Mouse (Mus musculus): ENCODE measurements around the gene Mylk. TPM values are rescaled to one million over a fixed set of nuclear protein-coding genes. Genes with fewer than 3 reads are reported as not detected.

The Mylk gene
- total and polyA plus RNA-seq, 2 experiments from 2014 or later, result 3.7 to 20.1 TPM

- no peak overlapping the region for H3K9ac ChIP-seq (replicated peaks; ENCODE audit: low read length)
- no peak overlapping the region for H3K27ac ChIP-seq
- peak; percentile 94 for DNase-seq (ENCODE audit: low spot score)
- peak; percentile 96 for ATAC-seq
- H3K4me3 ChIP-seq (ENCODE audit: low read length), result no peak overlapping the region
- no peaks in the 10 kb centered on the region for H3K36me3 ChIP-seq (ENCODE audit: insufficient read depth, low read length)
- no peaks in the 10 kb centered on the region for H3K4me1 ChIP-seq (ENCODE audit: insufficient read depth, low read length)
- WGBS, result 37% methylated on average over 10 of the region's 10 CpGs
- TF ChIP-seq CTCF (IDR thresholded peaks at IDR 0.05; ENCODE audit: low read depth), result peak; percentile 97
- H3K9me3 ChIP-seq (ENCODE audit: low read length), result no peaks in the 10 kb centered on the region
- no peaks in the 10 kb centered on the region for H3K27me3 ChIP-seq (ENCODE audit: insufficient read depth, low read length)
- H3K4me2 ChIP-seq (ENCODE audit: low read depth, low read length), result no peak overlapping the region
Measured at GRCm38 (mm10) chr16:34967120-34967800, 222.2 kb downstream of the Mylk start.

GRCm38 (mm10) chr16:34968181-34968580 lies 223.2 kb downstream of the Mylk start:
- Histone ChIP-seq H3K4me3 (ENCODE audit: low read length) (no peak overlapping the region), H3K27me3 (ENCODE audit: insufficient read depth, low read length) (no peaks in the 10 kb centered on the region), H3K4me2 (ENCODE audit: low read depth, low read length) (no peak overlapping the region), H3K27ac (no peak overlapping the region), H3K9ac (replicated peaks; ENCODE audit: low read length) (no peak overlapping the region), H3K9me3 (ENCODE audit: low read length) (no peaks in the 10 kb centered on the region), H3K4me1 (ENCODE audit: insufficient read depth, low read length) (no peaks in the 10 kb centered on the region), H3K36me3 (ENCODE audit: insufficient read depth, low read length) (no peaks in the 10 kb centered on the region)
- ATAC-seq, result no peak
- WGBS, result 53% methylated on average over 5 of the region's 5 CpGs
- DNase-seq (ENCODE audit: low spot score), result peak; percentile 2
- TF ChIP-seq CTCF (IDR thresholded peaks at IDR 0.05; ENCODE audit: low read depth), result no peak; the same call in 1 of the 2 replicates

DNA sequence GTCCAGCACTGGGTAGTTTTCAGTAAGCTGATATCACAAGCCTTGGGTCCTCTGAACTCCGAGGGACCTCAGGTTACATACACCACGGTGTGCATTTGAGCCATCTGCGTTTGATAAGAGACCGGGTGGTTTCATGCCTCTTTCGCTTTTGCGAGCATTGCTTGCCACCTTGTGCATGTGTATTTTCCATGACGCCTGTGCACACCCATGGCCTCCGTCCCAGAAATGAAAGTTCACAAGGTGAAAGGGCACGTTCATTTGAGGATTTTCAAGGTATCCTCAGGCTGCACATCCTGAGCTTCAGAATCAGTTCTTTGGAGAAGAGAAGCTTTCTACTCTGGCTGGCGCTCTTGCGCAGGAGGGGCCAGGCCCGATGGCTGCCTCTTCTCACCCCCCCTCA lies 227.5 kb downstream of the Mylk start:
- 91% methylated on average over 12 of the region's 12 CpGs for WGBS
- H3K27ac ChIP-seq, result no peak overlapping the region
- no peak for ATAC-seq
- H3K4me3 ChIP-seq (ENCODE audit: low read length), result no peak overlapping the region
- H3K9me3 ChIP-seq (ENCODE audit: low read length), result no peaks in the 10 kb centered on the region
- no peak for TF ChIP-seq CTCF (IDR thresholded peaks at IDR 0.05; ENCODE audit: low read depth)
- no peak overlapping the region for H3K9ac ChIP-seq (replicated peaks; ENCODE audit: low read length)
- H3K4me1 ChIP-seq (ENCODE audit: insufficient read depth, low read length), result no peaks in the 10 kb centered on the region
- no peak overlapping the region for H3K4me2 ChIP-seq (ENCODE audit: low read depth, low read length)
- no peaks in the 10 kb centered on the region for H3K36me3 ChIP-seq (ENCODE audit: insufficient read depth, low read length)
- no peak for DNase-seq (ENCODE audit: low spot score)
- no peaks in the 10 kb centered on the region for H3K27me3 ChIP-seq (ENCODE audit: insufficient read depth, low read length)

GRCm38 (mm10) chr16:34975544-34975943 lies 230.5 kb downstream of the Mylk start:
- H3K27ac ChIP-seq, result no peak overlapping the region
- no peaks in the 10 kb centered on the region for H3K27me3 ChIP-seq (ENCODE audit: insufficient read depth, low read length)
- peak; percentile 40; the same call in 1 of the 2 replicates for TF ChIP-seq CTCF (IDR thresholded peaks at IDR 0.05; ENCODE audit: low read depth)
- DNase-seq (ENCODE audit: low spot score) (no peak), ATAC-seq (no peak)
- no peak overlapping the region for H3K4me3 ChIP-seq (ENCODE audit: low read length)
- no peaks in the 10 kb centered on the region for H3K9me3 ChIP-seq (ENCODE audit: low read length)
- no peak overlapping the region for H3K4me2 ChIP-seq (ENCODE audit: low read depth, low read length)
- no peaks in the 10 kb centered on the region for H3K4me1 ChIP-seq (ENCODE audit: insufficient read depth, low read length)
- no peaks in the 10 kb centered on the region for H3K36me3 ChIP-seq (ENCODE audit: insufficient read depth, low read length)
- H3K9ac ChIP-seq (replicated peaks; ENCODE audit: low read length), result no peak overlapping the region
- WGBS, result 64% methylated on average over 2 of the region's 2 CpGs

- Histone ChIP-seq H3K27me3 (ENCODE audit: insufficient read depth, low read length) (no peaks in the 10 kb centered on the region), H3K9ac (replicated peaks; ENCODE audit: low read length) (no peak overlapping the region), H3K27ac (no peak overlapping the region), H3K4me1 (ENCODE audit: insufficient read depth, low read length) (no peaks in the 10 kb centered on the region), H3K4me2 (ENCODE audit: low read depth, low read length) (no peak overlapping the region), H3K9me3 (ENCODE audit: low read length) (no peaks in the 10 kb centered on the region), H3K36me3 (ENCODE audit: insufficient read depth, low read length) (no peaks in the 10 kb centered on the region), H3K4me3 (ENCODE audit: low read length) (no peak overlapping the region)
- no peak for ATAC-seq
- TF ChIP-seq CTCF (IDR thresholded peaks at IDR 0.05; ENCODE audit: low read depth), result peak; percentile 61
- no peak for DNase-seq (ENCODE audit: low spot score)
- 79% methylated on average over 13 of the region's 13 CpGs for WGBS
Measured at GRCm38 (mm10) chr16:34976630-34977029, 231.6 kb downstream of the Mylk start.

GRCm38 (mm10) chr16:34978018-34978417 lies 233.0 kb downstream of the Mylk start:
- DNase-seq (ENCODE audit: low spot score) (no peak), ATAC-seq (no peak)
- Histone ChIP-seq H3K9me3 (ENCODE audit: low read length) (no peaks in the 10 kb centered on the region), H3K4me3 (ENCODE audit: low read length) (no peak overlapping the region), H3K9ac (replicated peaks; ENCODE audit: low read length) (no peak overlapping the region), H3K4me1 (ENCODE audit: insufficient read depth, low read length) (no peaks in the 10 kb centered on the region), H3K4me2 (ENCODE audit: low read depth, low read length) (no peak overlapping the region), H3K36me3 (ENCODE audit: insufficient read depth, low read length) (no peaks in the 10 kb centered on the region), H3K27ac (no peak overlapping the region), H3K27me3 (ENCODE audit: insufficient read depth, low read length) (no peaks in the 10 kb centered on the region)
- TF ChIP-seq CTCF (IDR thresholded peaks at IDR 0.05; ENCODE audit: low read depth), result no peak
- 91% methylated on average over 7 of the region's 7 CpGs for WGBS

GRCm38 (mm10) chr16:34981009-34981408 lies 236.0 kb downstream of the Mylk start:
- WGBS, result 45% methylated on average over 7 of the region's 7 CpGs
- no peak overlapping the region for H3K4me3 ChIP-seq (ENCODE audit: low read length)
- ATAC-seq (peak; percentile 83), DNase-seq (ENCODE audit: low spot score) (peak; percentile 60)
- TF ChIP-seq CTCF (IDR thresholded peaks at IDR 0.05; ENCODE audit: low read depth), result no peak
- no peaks in the 10 kb centered on the region for H3K4me1 ChIP-seq (ENCODE audit: insufficient read depth, low read length)
- H3K27me3 ChIP-seq (ENCODE audit: insufficient read depth, low read length), result no peaks in the 10 kb centered on the region
- no peaks in the 10 kb centered on the region for H3K9me3 ChIP-seq (ENCODE audit: low read length)
- no peak overlapping the region for H3K27ac ChIP-seq
- no peak overlapping the region for H3K9ac ChIP-seq (replicated peaks; ENCODE audit: low read length)
- H3K4me2 ChIP-seq (ENCODE audit: low read depth, low read length), result no peak overlapping the region
- no peaks in the 10 kb centered on the region for H3K36me3 ChIP-seq (ENCODE audit: insufficient read depth, low read length)
